Mouse (Mus musculus): ENCODE data around the gene Pcbd1.

DNA sequence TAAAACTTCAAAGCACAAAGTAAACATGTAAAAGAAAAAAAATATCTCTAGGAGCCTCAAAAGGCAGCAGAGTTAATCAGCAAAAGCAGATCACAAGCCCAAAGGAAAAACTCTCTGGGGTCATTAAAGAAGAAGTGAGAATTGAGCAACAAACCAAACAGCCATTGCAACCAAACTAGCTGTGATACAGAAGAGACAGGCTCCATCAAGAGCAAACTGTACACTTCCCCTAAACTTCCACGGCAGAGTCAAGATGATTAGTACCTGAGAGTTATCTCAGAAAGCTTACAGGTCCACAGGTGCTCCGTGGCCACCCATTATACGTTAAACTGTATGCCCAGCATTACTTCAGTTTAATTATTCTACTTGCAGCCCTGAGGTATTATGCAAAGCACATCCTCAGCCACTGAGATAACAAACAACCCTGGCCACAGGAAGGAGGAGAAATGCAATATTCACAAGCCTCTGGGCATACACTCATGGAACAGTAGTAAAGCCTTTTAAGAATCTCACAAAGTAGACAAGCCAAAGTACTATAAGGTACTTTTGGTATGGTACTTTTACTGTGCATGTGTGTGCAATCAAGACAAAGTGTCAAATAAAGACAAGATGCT, 46.2 kb downstream of the Pcbd1 start:
- TF ChIP-seq CTCF (IDR thresholded peaks at IDR 0.05; ENCODE audit: low read depth, low read length) (no peak), POLR2A (IDR thresholded peaks at IDR 0.05; ENCODE audit: borderline replicate concordance, low read depth, low read length) (no peak)
